Mouse (Mus musculus): ENCODE data around the gene Rnase9. TPM values are rescaled to one million over a fixed set of nuclear protein-coding genes. Genes with fewer than 3 reads are reported as not detected.
A peak's percentile ranks its signal among the peaks of the same experiment; 100 is the strongest.

The Rnase9 gene
- polyA plus RNA-seq, 1 experiment from 2014 or later = not detected

DNA sequence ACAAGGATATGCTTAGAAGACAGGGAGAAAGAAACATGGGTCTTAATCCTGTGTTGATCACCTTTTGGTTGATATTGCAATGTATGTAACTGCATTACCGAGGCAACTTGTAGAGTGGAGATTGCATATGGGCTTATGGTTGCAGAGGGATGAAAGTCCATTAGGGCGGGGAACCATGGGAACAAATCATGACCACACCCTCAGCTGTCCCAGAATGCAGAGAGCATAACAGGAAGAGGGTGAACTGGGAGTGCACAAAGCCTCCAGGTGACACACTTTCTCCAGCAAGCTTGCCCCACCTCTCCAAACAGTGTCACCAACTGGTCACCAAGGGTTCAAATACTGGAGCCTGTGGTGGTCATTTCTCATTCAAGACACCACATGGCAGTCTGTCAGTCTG is 39.4 kb upstream of the Rnase9 start:
- Histone ChIP-seq H3K4me1 (replicated peaks) (peaks cover 5% of the 10 kb centered on the region; the same call in 1 of the 2 replicates), H3K36me3 (no peaks in the 10 kb centered on the region), H3K27ac (ENCODE audit: poor library complexity, severe bottlenecking) (no peak overlapping the region), H3K4me2 (no peak overlapping the region), H3K27me3 (replicated peaks) (peaks cover 13% of the 10 kb centered on the region), H3K9ac (no peak overlapping the region), H3K9me3 (replicated peaks) (no peaks in the 10 kb centered on the region), H3K4me3 (no peak overlapping the region)
- no peak for ATAC-seq (ENCODE audit: insufficient number of reproducible peaks, low FRiP score)
- WGBS = 77% methylated on average over 2 of the region's 2 CpGs

DNA sequence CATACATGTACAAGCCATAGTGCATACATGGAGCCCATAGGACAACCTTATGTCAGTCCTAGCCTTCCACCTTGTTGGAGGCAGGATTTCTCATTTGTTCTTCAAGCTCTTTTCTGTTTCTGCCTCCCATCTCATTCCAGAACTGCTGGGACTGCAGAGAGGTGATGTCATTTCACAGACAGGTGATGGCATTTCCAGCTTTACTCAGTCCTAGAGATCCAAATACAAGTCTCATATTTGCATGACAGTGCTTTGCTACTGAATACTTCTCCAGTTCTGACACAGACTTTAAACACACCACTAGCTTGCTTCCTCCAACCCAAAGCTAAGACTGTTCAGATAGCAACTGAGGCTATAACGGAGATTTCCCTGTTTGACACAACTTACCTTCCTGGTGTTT is 37.5 kb upstream of the Rnase9 start:
- H3K27me3 ChIP-seq (replicated peaks) = peaks cover 16% of the 10 kb centered on the region
- H3K27ac ChIP-seq (ENCODE audit: poor library complexity, severe bottlenecking) = no peak overlapping the region
- H3K36me3 ChIP-seq = no peaks in the 10 kb centered on the region
- WGBS = 82% methylated on average over 1 of the region's 1 CpGs
- no peak overlapping the region for H3K4me2 ChIP-seq
- H3K4me3 ChIP-seq = no peak overlapping the region
- no peak for ATAC-seq (ENCODE audit: insufficient number of reproducible peaks, low FRiP score)
- H3K9me3 ChIP-seq (replicated peaks) = no peaks in the 10 kb centered on the region
- peaks cover 5% of the 10 kb centered on the region; the same call in 1 of the 2 replicates for H3K4me1 ChIP-seq (replicated peaks)
- no peak overlapping the region for H3K9ac ChIP-seq

DNA sequence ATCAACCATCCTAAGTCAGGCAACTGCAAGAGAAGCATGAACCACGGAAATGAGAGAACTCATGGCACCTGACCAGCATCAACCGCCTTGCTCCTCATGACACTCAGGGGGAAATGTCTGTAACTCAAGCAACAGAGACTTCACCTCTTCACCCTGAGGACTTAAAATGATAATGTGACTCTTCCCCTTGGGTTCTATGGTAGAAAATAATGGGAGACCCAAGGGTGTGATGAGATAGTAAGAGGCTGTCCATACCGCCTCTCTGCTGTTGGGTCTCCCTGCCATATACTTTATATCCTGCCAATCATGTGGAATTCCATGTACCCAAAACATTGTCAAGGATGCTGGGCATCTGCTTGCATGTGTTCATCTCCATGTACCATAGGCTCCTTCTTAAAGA is 32.7 kb upstream of the Rnase9 start, which contains the start of gene Olfr750:
Gene Olfr750, minus strand, starts transcription at position 101 of the 400 bp plus-strand sequence.
- Histone ChIP-seq H3K4me3 (no peak within 1 kb of the TSS), H3K4me2 (no peak within 1 kb of the TSS), H3K27me3 (replicated peaks) (0 out of 2 replicates have a peak, but pooled peaks cover 7% of the 10 kb centered on the region), H3K9me3 (replicated peaks) (no peaks in the 10 kb centered on the region), H3K36me3 (no peaks in the 10 kb centered on the region), H3K4me1 (replicated peaks) (no peaks in the 10 kb centered on the region), H3K27ac (ENCODE audit: poor library complexity, severe bottlenecking) (no peak within 1 kb of the TSS), H3K9ac (no peak within 1 kb of the TSS)
- ATAC-seq (ENCODE audit: insufficient number of reproducible peaks, low FRiP score) = no peak
- 76% methylated on average over 3 of the region's 3 CpGs for WGBS

DNA sequence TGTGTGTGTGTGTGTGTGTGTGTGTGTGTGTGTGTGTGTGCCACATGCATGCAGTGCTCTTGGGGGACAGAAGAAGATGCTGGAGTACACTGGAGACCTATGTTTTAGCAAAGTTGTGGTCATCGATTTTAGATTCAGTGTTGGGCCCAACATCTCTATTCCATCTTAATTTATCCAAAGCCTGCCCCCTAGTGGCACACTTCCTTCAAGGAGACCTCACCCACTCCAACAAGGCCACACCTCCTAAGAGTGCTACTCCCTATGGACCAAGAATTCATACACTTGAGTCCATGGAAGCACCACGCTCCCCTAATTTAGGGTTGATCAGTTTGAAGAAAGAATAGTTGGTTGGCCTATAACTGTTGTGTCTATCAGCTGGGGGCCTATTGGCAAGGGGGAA is 27.9 kb upstream of the Rnase9 start:
- 85% methylated on average over 2 of the region's 2 CpGs for WGBS
- Histone ChIP-seq H3K27me3 (replicated peaks) (0 out of 2 replicates have a peak, but pooled peaks cover 4% of the 10 kb centered on the region), H3K9me3 (replicated peaks) (no peaks in the 10 kb centered on the region), H3K36me3 (no peaks in the 10 kb centered on the region), H3K27ac (ENCODE audit: poor library complexity, severe bottlenecking) (no peak overlapping the region), H3K4me2 (no peak overlapping the region), H3K4me3 (no peak overlapping the region), H3K4me1 (replicated peaks) (0 out of 2 replicates have a peak, but pooled peaks cover 5% of the 10 kb centered on the region), H3K9ac (no peak overlapping the region)
- no peak for ATAC-seq (ENCODE audit: insufficient number of reproducible peaks, low FRiP score)

DNA sequence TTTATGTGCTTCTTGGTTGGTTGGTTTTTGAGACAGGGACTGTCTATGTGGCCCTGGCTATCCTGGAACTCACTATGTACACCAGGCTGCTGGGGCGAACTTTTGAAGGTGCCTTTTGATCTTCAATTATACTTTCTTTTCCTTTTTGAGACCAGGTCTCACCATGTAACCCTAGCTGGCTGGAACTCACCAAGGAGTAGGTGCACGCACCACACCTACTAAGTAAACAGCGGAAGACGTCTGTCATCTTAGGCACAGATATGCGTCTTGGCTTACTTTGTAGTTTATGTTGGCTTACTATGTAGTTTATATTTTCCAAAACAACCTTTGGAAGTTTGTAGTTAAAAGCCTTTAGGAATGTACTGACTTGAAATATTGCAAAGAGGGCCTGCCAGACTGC is 27.3 kb upstream of the Rnase9 start:
- ATAC-seq (ENCODE audit: insufficient number of reproducible peaks, low FRiP score) = no peak
- Histone ChIP-seq H3K27ac (ENCODE audit: poor library complexity, severe bottlenecking) (no peak overlapping the region), H3K36me3 (no peaks in the 10 kb centered on the region), H3K9ac (no peak overlapping the region), H3K4me1 (replicated peaks) (0 out of 2 replicates have a peak, but pooled peaks cover 5% of the 10 kb centered on the region), H3K9me3 (replicated peaks) (no peaks in the 10 kb centered on the region), H3K4me2 (no peak overlapping the region), H3K4me3 (no peak overlapping the region), H3K27me3 (replicated peaks) (0 out of 2 replicates have a peak, but pooled peaks cover 4% of the 10 kb centered on the region)
- 83% methylated on average over 5 of the region's 5 CpGs for WGBS

DNA sequence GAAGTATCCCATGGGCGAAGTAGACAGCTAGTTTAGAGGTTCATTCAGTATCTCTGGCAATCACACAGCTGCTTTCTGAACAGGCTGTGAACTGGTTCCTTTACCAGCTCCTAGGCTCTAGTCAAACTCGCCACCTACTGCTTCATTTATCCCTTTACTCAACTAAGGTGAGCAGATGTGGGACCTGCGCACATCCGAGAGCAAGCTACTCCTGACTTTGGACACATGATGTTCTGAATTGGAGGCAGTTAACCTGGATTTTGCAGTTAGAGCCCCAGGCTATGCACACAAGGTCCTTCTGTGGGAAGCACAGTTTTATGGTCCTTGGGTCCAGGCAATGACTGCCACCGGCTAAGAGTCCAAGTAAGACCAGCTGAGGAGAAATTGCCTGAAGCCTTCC is 19.1 kb upstream of the Rnase9 start:
- no peaks in the 10 kb centered on the region for H3K27me3 ChIP-seq (replicated peaks)
- no peak overlapping the region for H3K4me2 ChIP-seq
- no peaks in the 10 kb centered on the region for H3K36me3 ChIP-seq
- H3K27ac ChIP-seq (ENCODE audit: poor library complexity, severe bottlenecking) = no peak overlapping the region
- ATAC-seq (ENCODE audit: insufficient number of reproducible peaks, low FRiP score) = no peak
- H3K9ac ChIP-seq = no peak overlapping the region
- peaks cover 16% of the 10 kb centered on the region for H3K4me1 ChIP-seq (replicated peaks)
- H3K4me3 ChIP-seq = no peak overlapping the region
- 85% methylated on average over 5 of the region's 5 CpGs for WGBS
- H3K9me3 ChIP-seq (replicated peaks) = no peaks in the 10 kb centered on the region

DNA sequence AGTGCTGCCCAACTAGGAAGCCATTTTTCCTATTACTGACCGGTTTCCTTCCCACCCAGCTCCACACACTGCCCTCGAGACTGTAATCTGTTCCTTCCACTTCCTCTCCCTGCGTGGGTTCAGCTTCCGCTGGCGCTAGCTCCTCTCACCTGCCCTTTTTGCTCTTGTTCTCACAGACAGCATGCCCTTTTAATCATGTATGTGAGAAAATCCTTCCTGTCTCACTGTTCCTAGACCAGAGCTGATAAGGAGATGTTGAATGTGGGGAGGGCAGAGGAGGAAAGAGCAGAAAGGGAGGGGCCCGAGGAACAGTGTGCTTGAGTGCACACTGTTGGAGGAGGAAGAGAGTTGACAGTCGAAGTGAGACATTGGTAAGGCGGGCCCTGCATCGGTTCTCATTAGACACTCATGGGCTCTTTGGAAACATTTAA is 15.7 kb upstream of the Rnase9 start, which contains the start of gene Rnase12:
Gene Rnase12, minus strand, starts transcription at position 261 of the 431 bp plus-strand sequence.
- Histone ChIP-seq H3K36me3 (no peaks in the 10 kb centered on the region), H3K27me3 (replicated peaks) (no peaks in the 10 kb centered on the region), H3K4me1 (replicated peaks) (peaks cover 16% of the 10 kb centered on the region), H3K4me2 (no peak within 1 kb of the TSS), H3K9ac (no peak within 1 kb of the TSS), H3K9me3 (replicated peaks) (no peaks in the 10 kb centered on the region), H3K4me3 (no peak within 1 kb of the TSS), H3K27ac (ENCODE audit: poor library complexity, severe bottlenecking) (no peak within 1 kb of the TSS)
- ATAC-seq (ENCODE audit: insufficient number of reproducible peaks, low FRiP score) = 0 out of 2 replicates have a peak, but pooled peaks have one; percentile 62
- 39% methylated on average over 9 of the region's 9 CpGs for WGBS

DNA sequence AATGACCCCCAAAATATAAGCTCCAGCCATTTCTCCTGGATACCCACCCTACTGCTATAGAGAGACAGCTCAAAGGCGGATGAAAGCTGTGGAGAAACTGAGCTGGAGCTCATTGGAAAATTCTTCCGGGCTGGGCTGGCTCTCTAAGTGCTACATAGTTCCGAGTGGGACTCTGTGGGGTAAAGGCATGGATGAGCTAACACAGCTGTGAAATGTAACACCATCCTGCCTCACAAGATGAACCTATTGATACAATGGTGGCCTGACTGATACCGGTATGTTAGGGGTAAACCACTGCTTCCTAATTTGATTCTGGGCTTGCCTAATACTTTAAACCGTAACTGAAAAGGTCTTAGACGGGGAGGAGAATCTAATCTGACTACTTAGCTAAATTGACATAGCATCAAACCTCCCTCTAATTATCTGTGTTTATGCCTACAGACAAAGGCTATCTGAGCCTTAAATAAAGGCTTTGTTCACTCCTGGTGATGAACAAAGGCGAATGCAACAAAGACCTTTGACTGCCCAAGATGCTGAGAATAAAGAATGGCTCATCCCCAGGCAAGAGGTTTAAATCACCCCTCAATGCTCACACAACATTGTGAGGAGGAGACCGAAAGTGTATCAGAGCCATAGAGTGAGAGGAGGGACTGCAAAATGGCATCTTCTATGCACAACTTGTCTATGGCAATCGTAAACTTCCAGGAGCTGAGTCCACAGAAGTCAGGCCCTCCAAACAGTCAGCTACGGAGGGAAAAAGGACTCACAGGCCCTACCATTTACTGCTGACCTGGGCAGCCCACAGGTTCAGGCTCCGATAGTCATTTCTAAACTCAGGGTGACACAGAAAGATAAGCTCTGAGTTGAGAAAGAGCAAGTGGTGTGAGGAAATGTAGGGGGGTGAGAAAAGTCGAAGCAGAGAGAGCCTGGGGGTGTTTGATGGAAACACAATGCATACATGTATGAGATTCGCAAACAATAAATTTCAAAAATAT is 12.9 kb upstream of the Rnase9 start:
- no peak overlapping the region for H3K27ac ChIP-seq (ENCODE audit: poor library complexity, severe bottlenecking)
- 66% methylated on average over 13 of the region's 13 CpGs for WGBS

DNA sequence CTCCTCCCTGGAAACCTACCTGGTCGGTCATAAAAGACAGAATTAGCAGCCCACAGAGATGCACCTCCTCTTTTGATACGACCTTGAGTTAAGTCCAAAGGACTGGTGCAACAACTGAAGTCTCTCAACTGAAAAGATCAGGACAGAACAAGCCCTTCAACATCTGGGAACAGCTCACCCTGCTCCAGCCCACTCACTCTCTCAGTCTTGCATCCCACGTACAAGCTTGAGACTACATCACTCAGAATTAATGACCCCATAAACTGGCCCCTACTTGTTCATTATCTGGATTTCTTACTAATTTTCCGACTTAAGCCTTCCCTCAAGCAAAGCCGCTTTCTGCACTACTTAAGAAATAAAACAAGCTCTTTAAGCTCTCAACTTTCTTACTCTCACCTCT is 11.5 kb upstream of the Rnase9 start:
- no peak overlapping the region for H3K27ac ChIP-seq (ENCODE audit: poor library complexity, severe bottlenecking)
- no peaks in the 10 kb centered on the region for H3K36me3 ChIP-seq
- no peaks in the 10 kb centered on the region for H3K9me3 ChIP-seq (replicated peaks)
- H3K4me3 ChIP-seq = no peak overlapping the region
- ATAC-seq (ENCODE audit: insufficient number of reproducible peaks, low FRiP score) = no peak
- H3K27me3 ChIP-seq (replicated peaks) = no peaks in the 10 kb centered on the region
- no peak overlapping the region for H3K9ac ChIP-seq
- 77% methylated on average over 5 of the region's 5 CpGs for WGBS
- H3K4me2 ChIP-seq = no peak overlapping the region
- H3K4me1 ChIP-seq (replicated peaks) = peaks cover 11% of the 10 kb centered on the region

More for the DNA sequence above, 12.9 kb upstream of the Rnase9 start:
- Histone ChIP-seq H3K4me3 (no peak overlapping the region), H3K9ac (no peak overlapping the region), H3K36me3 (no peaks in the 10 kb centered on the region), H3K9me3 (replicated peaks) (no peaks in the 10 kb centered on the region), H3K4me2 (no peak overlapping the region), H3K4me1 (replicated peaks) (peaks cover 13% of the 10 kb centered on the region), H3K27me3 (replicated peaks) (no peaks in the 10 kb centered on the region)
- 0 out of 2 replicates have a peak, but pooled peaks have one; percentile 4 for ATAC-seq (ENCODE audit: insufficient number of reproducible peaks, low FRiP score)

DNA sequence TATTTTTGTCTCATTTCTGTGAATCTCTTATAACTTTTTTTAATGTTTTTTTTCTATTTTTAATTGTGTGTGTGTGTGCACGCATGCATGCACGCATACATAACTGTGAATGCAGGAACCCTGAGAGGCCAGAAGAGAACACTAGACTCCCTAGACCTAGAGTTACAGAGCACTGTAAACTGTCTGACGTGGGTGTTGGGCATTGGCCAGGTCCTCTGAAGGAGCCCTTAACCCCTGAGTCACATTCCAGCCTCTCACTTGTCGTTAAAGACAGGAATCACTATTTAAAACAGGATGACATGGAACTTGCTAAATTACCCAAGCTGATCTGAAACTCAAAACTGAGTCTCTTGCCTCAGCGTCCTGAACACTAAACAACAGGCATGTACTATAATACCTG is 10.3 kb upstream of the Rnase9 start:
- Histone ChIP-seq H3K27me3 (replicated peaks) (no peaks in the 10 kb centered on the region), H3K4me1 (replicated peaks) (peaks cover 4% of the 10 kb centered on the region; the same call in 1 of the 2 replicates), H3K36me3 (no peaks in the 10 kb centered on the region), H3K9ac (no peak overlapping the region), H3K4me2 (no peak overlapping the region), H3K4me3 (no peak overlapping the region), H3K9me3 (replicated peaks) (no peaks in the 10 kb centered on the region), H3K27ac (ENCODE audit: poor library complexity, severe bottlenecking) (no peak overlapping the region)
- WGBS = 55% methylated on average over 5 of the region's 5 CpGs
- no peak; the same call in 1 of the 2 replicates for ATAC-seq (ENCODE audit: insufficient number of reproducible peaks, low FRiP score)

DNA sequence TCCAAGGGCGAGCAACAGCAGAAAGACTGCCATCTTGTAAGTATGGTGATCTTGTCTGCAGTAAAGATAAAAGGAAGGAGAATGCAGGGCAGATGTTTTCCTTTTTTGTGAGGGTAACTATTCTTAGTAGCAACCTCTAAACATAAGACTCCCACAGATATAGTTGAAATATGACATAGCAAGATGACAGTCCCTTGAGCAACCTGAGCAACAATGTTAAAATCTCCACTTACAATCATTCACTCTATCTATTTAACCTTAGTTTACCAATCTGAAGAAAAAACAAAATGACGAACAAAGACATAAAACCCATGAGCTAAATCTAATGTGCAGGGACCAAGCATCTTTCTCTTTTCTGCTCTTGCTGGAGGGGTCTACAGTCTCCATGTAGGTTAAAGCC is 8.4 kb upstream of the Rnase9 start, which contains the start of gene Rnase11:
Gene Rnase11, minus strand, starts transcription at position 101 of the 400 bp plus-strand sequence.
- WGBS = 76% methylated on average over 2 of the region's 2 CpGs
- H3K4me3 ChIP-seq = no peak within 1 kb of the TSS

More for the DNA sequence above, 8.4 kb upstream of the Rnase9 start, which contains the start of gene Rnase11:
- Histone ChIP-seq H3K9me3 (replicated peaks) (no peaks in the 10 kb centered on the region), H3K36me3 (no peaks in the 10 kb centered on the region), H3K9ac (no peak within 1 kb of the TSS), H3K27ac (ENCODE audit: poor library complexity, severe bottlenecking) (no peak within 1 kb of the TSS), H3K4me1 (replicated peaks) (0 out of 2 replicates have a peak, but pooled peaks cover 3% of the 10 kb centered on the region), H3K27me3 (replicated peaks) (no peaks in the 10 kb centered on the region), H3K4me2 (no peak within 1 kb of the TSS)
- ATAC-seq (ENCODE audit: insufficient number of reproducible peaks, low FRiP score) = no peak
